Mouse (Mus musculus) ovary, adult 18-20 months (tissue): ENCODE data around the gene Fam69a.
"Not testable (repeated sequence)": the region's sequence is repeated elsewhere in the genome, so short reads cannot be mapped to it uniquely, and the experiment has no call there.

Source experiments
- DNase-seq: peaks from one replicate; pipeline ENCODE4 v3.0.0; 2022; ENCODE audit warnings: low spot score, mixed read lengths

Fam69a gene

DNA sequence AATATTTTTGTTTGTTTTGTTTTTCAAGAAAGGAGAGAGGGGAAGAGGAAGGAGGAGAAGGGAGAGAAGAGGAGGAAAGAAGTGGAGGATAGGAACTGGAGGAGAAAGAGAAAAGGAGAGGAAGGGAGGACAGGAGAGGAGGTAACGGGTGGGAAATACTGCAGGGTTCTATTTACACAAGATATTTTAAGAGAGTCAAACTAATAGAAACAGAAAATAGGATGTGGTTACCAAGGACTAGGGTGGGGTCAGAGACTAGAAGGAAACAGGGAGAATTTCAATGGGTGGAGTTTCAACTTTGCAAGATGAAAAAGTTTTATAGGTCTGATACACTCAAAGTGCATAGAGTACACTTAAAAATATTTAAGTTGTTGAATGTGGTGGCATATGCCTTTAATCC lies 7.0 kb downstream of the Fam69a start:
- no peak for DNase-seq

DNA sequence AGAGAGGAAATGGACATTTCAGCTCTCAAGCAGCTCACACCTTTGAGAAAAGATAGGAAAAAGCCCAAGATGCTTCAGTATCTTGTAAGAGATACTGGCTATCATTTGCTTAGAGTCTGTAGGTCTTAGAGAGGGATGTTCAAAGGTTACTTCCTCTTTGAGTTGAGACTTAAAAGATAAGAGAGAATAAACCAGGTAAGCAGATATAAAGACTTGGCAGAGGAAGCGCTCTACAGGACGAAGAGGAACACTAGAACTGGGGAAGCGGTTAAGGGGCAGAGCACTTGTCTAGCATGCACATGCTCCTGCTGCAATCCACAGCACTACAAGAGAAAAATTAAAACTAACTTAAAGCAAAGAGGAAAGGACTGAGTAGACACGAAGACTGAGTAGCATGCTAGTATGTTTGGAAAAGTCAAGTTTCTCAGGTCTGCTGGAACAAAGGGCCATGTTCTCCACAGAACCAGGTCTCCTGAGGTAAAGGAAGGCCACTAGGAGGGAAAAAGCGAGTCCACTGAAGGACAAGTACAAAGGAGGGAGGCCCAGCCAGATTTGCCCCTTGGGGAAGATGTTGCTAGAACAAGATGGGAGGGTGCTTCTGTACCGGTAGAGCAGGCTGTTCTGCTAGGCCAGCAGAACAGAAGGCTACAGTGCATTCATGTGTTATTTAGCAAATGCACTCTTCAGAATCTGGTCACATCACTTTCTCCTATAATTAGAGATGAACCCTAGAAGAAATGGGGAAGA lies 8.4 kb downstream of the Fam69a start:
- DNase-seq, result no peak

DNA sequence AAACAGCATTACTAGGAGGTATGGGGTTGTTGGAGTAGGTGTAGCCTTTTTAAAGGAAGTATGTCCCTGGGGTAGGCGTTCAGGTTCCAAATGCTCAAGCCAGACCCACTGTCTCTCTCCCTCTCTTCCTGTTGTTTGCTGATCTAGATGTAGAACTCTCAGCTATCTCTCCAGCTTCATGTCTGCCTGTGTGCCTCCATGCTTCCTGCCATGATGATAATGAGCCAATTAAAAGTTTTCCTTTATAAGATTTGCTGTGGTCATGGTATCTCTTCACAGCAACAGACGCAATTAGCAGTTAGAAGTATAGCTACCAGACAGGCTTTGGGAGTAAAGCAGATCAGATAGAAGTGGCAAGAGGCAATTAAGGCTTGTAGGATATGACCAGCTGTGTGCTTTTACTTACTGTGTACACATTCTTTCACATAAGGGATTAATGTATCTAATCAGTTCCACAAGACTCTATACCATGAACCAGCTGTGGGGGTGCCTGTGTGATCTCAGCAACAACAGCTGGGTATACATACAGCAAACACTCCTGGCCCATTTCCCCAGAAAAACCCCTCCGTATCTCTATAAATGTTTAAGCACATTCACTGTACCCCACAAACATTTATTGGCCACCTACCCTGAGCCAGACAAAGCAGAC lies 9.1 kb downstream of the Fam69a start:
- no peak for DNase-seq

DNA sequence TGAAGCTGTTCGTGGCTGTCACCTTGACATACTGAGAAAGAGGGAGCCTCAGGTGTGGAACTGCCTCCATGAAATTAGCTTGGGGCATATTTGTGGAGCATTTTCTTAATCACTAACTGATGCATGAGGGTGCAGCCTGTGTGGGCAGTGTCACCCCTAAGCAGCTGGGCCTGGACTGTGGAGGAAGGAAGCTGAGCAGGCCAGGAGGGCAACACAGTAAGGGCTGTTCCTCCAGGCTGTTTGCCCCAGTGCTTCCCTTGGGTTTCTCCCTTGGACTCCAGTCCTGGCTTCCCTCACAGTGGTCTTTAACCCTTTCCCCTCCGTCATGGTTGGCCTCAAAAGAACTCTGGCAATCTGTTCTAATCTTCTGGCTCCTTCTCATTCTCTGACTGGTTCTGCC lies 13.6 kb downstream of the Fam69a start:
- no peak for DNase-seq

DNA sequence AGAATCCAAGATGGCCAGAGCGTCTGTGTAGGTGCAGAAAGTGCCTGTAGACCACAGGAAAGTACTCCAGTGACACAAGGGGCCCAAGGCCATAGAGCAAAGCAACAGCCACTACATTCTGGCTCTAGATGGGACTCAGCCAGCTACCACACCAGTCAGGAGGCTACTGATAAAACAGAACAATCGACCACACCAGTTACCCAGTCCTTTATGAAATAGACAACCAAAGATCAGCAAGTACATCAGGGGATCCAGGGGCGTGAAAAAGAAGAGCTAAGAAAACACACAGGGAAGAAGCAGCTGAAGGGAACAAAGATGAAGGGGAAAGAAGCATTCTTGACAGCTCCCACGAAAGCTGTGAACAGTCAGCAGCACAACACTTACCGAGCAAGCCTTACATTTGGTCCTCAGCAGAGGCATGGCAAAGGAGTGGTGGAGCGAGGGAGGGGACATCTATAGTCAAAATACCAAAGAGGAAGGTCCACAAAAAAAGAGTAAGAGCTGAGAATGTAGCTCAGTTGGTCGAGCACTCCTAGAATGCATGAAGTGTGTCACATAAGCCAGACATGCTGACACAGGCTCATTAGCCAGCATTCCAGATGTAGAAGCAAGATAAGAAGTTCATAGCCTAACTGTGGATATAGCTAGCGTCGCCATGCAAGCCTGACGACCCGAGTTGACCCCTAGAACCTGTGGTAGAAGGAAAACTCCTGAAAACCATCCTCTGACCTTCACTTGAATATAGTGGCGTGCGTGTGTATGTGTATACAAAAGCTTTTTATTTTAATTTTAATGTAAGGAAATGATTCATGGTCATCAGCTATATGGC lies 14.2 kb downstream of the Fam69a start:
- no peak for DNase-seq

DNA sequence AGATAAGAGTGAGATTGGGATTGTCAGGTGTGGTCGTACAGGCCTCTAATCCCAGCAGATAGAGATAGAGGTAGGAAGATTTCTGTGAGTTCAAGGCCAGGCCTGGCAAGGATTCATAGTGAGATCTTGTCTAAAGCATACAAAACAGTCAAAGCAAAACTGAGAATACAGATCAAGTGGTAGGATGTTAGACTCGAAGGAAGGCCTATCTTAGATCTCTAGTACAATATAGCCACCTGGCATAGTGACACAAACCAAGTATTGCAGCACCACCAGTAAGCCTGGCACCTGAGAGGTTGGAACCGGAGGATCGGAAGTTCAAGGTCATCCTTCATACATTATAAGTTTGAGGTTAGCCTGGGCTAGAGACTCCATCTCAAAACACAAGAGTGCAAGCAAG lies 15.8 kb downstream of the Fam69a start:
- no peak for DNase-seq

DNA sequence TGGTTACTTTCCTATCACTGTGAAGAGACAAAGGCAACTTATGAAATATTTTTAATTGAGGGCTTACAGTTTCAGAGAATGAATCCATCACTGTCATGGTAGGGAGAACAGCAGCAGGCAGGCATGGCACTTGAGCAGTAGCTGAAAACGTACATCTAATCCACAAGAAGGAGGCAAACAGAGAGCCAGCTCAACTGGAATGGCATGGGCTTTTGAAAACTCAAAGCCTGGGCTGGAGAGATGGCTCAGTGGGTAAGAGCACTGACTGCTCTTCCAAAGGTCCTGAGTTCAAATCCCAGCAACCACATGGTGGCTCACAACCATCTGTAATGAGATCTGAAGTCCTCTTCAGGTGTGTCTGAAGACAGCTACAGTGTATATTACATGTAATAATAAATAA lies 17.1 kb downstream of the Fam69a start:
- not testable (repeated sequence) for DNase-seq

DNA sequence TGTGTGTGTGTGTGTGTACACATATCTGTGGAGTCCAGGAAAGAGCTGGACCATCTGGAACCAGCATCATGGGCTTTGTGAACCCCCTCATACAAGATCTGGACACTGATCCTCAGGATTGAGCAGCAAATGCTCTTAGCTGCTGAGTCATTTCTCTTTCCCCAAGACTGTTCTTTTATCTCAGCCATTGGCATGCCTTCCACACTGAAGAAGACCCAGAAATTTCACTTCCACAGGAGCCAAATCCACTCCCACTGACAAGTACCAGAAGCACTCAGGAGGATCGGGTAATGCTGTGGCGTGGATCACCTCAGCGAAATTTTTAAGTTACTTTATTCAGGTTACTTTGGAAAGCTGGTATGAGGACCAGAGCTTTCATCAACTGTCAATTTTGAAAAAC lies 18.8 kb downstream of the Fam69a start:
- DNase-seq, result no peak

DNA sequence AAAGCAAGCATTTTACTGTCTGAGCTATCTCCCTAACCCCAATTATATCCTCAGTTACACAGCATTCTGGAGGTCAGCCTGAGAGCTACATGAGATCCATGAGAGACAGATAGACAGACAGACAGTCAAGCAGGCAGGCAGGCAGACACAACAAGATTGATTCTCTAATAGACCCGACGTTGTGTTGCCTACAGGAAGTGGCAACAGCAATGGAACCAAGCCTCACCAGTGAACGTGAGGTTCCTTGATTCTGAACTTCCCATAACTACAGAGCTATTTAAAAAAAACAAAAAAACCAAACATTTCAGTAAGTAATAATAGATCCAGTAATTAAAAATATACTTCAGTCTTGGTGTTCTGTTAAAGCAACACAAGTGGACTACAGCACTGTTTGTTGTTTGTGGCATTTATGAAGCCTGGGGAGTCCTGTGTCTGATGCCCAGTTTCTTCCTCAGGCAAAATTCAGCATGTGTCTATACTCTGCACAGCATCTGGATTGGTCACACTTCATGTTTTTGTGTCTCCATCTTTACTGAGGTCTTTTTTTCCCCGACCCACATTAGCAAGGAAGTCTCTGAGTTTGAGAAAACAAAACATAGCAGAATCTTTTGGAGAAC lies 19.9 kb downstream of the Fam69a start:
- no peak for DNase-seq

DNA sequence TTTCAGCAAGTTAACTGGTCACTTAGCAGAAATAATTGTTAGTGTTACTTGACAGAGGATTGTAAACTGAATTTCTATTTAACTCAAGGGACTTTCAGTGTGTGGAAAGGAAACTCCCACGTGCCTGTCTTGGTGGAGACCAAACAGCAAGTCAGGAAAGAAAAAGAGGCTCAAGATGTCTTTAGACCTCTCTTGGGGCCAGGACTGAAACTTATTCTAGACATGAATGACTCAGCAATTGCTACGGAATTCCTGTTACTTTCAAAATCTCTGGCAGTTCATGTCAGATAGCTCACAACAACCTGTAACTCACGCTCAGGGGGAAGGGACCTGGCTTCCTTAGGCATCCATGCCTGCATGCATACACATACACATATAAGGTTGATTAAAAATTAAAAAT lies 20.7 kb downstream of the Fam69a start:
- no peak for DNase-seq

DNA sequence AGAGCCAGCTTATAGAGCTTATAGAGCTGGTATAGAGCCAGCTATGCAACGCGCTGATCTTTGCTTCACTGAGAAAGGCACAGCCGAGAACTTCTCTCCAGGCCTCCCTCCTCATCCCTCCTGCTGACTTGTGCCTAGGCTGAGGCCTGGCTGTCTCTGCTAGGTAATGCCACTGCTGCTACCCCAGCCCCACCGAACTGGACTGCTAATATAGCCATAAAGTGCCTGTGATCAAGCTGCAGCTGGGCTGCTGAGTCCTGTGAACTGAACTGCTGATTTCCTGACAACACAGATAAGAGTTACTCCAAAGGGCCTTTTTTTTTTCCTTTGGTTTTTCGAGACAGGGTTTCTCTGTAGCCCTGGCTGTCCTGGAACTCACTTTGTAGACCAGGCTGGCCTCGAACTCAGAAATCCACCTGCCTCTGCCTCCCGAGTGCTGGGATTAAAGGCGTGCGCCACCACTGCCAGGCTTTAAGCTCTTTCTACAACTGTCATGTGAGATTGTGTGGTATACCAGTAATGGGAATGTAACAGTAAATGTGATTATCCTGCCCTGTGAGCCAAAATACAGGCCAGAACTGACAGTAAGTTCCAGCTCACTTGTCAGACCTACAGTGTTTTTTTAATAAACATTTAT lies 21.4 kb downstream of the Fam69a start:
- no peak for DNase-seq

DNA sequence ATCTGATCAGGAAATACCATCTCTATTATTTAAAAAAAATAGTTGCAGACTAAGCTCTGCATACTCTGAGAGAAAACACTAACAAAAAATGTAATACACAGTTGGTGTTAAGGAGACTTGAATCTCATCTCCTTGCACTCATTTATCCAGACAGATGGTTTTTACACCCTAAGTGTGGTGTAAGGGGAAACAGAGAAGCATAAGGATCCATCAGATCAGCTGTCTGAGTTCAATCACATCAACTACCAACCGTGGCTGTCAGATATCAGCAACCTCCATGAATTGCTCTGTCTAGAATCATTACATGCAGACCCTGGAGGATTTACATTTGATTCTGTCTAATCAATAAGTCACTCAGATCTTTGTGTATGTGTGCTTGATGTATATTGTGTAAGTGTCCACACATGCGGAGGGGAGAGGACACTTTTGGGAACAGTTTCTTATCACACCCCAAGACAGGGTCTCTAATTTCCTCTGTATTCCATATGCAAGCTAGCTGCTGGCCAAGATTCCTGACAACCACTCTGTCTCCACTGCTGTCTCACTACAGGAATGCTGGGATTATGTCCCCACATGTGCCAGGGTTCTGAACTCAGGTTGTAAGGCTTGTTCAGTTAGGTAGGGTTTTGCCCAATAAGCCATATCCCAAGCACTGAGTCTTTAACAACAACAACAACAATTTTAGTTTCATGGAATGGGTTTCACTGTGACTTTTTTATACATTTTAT lies 22.7 kb downstream of the Fam69a start:
- DNase-seq, result no peak

DNA sequence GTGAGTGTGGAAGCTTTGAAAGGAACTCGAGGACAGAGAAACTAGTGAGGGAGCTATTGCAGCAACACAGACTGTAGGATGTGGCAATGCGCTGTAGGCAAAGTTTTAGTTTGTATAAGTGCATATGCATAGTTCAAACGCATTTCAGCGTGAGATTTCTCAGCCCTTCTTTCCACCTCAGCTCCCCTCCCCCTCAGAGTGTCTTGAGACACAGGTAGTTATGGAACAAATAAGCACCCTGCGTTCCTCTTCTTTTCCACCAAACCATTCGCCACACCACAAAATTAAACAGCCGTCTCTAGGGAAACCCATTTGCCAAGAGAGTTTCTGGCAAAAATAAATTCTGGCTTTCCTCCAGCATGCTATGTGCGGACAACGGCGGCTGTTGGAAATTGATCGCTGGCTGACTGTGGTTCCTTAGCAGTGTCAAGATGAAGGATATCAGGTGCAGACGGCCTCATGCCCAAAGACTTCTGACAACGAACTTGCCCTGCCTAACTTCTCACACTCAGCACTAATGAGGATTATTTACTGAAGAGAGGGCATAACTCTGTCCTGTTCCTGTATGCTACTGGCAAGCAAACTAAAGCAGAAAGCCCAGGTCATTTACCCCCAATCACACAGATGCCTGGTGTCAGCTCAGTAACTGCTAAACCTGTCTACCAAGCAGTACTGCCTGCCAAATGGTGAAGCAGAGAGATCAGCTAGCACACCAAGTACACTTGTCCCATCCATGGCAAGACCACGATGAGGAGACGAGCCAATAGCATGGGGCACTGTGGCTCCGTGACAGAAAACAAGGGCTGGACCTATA lies 25.2 kb downstream of the Fam69a start:
- DNase-seq, result no peak

DNA sequence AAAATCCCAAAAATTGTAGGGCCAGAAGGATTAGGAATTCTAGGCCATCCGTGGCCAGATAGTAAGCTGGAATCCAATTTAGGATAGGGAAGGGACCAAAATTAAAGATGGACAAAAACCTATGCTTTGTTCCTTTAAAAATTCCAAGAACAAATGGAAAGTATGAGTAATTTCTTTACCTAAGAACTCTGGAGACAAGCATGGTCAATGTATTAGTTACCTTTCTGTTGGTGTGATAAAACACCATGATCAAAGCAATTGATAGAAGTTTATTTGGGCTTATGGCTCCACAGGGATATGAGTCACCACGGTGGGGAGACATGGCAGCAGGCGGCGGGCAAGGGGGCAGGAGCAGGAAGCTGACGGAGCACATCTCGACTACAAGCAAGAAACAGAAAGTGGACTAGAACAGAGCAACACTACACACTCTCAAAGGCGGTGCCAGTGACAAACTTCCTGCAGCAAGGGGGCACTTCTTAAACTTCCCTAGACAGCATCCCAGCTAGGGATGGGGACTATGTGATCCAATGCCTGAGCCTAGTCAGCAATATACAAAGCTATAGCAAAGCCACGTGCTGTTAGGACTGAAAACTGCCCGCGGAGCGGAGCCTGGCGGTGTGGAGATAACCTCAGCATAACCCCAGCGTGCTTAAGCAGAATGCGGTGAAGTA lies 26.2 kb downstream of the Fam69a start:
- no peak for DNase-seq

DNA sequence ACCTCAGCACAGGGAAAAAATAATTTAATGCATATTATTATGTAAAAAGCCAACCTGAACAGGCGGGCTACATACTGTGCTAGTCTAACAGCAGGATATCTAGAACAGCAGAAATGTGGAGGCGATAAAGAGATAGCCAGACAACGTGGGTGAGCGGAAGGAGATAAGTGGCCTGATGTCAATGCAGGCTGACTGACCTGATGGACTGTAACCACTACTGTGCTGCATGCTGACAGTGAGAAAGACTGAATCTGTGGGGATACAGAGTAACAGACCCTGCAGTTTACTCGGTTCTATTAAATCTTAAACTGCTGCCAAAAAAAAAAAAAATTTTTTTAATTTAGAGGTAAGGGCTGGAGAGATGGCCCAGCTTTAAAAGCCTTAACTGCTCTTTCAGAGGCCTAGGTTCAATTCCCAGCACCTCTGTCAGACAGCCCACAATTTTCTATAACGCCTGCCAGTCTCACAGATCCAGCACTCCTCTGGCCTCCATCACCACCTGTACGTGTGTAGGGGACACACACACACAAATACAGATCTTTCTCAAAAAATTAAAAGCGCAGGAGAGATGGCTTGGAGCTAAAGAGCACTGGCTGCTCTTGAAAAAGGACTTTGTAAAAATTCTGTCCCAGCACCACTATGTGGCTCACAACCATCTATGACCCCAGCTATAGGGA lies 27.1 kb downstream of the Fam69a start:
- DNase-seq, result no peak

DNA sequence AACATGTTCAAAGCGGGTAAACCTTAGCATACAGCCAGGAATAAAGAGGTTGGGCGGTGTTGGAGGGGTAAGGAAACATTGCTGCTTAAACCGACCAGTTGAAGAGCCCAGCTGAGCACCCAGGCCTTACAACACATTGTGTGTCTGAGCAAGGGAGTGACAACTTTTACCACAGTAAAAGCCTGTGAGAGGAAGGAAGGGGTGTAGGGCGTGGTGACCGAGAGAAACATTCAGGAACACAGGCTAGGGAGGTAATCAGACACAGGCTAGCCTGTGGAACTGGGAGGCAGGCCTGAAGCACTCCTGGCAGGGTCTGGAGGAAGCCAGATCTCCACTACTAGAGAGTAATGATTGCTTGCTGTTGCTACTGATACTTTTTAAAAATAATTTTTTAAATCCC lies 36.2 kb downstream of the Fam69a start:
- DNase-seq, result no peak

DNA sequence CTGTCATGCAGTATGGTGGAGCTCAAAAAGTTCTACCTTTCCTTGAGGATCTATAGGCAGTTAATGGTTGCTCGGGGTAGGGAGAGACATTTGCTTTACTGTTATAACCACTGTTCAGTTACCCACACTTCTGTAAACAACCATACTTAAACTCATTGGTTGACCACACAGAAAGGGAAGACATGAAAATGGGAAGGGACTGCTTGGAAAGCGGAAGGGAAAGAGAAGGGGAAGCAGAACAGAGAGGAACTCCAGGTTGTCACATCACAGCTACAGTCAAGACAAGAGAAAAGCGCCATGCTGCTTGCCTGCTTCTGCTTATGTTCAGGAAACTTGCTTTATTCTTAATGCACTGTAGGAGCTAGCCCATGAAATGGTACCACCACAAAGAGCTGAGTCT lies 37.3 kb downstream of the Fam69a start:
- DNase-seq, result no peak

DNA sequence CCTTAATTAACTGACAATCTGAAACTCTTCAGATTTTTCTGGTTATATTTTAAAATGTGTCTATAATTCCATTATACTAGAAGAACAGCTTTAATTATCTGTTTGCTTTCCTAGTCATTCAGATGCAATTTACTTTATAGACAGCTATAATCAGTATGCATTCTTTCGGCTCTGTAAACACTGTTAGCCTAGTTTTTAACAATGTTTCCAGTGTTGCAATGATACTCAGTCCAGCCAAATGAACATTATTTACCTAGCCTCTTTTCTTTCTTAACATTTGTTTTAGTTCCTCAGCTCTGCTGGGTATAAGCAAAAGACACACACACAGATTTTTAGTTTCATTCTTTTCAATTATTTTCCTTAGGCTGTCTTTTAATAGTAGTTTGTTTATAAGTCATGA lies 38.0 kb downstream of the Fam69a start:
- DNase-seq, result no peak

DNA sequence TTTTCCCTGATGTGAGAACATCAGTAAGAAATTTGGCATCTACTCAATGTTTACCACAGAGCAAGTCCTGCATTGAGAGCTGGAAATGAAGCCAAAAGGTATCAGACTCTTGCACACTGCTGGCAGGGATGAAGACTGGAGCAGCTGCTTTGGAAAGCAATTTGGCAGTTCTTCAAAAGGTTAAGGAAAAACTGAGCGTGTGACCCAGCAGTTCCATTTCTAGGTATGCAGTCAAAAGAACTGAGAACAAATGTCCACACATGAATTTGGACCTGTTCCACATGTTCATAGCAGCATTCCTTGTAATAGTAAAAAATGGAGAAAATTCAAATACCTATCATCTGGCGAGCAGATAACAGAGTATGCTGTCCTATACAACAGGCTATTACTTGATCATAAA lies 39.3 kb downstream of the Fam69a start:
- DNase-seq, result no peak
